Mouse (Mus musculus) cortical plate, adult 2 months (tissue): ENCODE results near the gene Krba1.

ENCODE experiments used
- CTCF ChIP-seq: fragments of 200-500 bp; IDR thresholded peaks from 2 replicates; pipeline ENCODE4 v1.5.1; 2011; ENCODE audit warnings: mild to moderate bottlenecking, control low read depth, low read length; ENCODE audit not compliant: insufficient read depth; ENCODE audit errors: extremely low read depth
- POLR2A ChIP-seq: fragments of 200-500 bp; IDR thresholded peaks from 2 replicates; pipeline ENCODE4 v1.6.1; 2011; ENCODE audit warnings: mild to moderate bottlenecking, low read length, control low read depth; ENCODE audit not compliant: insufficient read depth; ENCODE audit errors: extremely low read depth

DNA sequence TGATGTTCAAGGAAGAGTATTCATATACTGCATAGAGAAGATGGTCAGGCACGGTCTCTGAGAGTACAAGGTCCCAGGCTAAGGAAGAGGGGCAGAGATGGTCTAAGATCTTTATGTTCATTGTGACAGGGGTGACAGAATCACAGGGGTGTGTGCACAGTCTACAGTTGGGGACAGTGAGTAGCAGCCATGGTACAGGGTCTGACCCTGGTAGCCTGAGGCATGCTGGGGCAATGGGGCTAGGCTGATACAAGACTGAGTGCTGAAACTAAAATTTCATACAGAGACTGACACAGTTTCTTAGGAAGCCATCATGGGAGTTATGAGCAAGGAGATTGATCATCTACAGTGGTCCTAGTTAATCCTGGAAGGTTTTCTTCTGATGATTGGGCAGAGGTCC lies 1.3 kb downstream of the Krba1 start:
- no peak for TF ChIP-seq CTCF
- no peak for TF ChIP-seq POLR2A
